Mouse (Mus musculus) inflammation-experienced regulatory T-cells, adult 6 months (primary cell): ENCODE data around the gene Dnajb9. TPM values are rescaled to one million over a fixed set of nuclear protein-coding genes. Genes with fewer than 3 reads are reported as not detected.

Experiments used
- polyA plus RNA-seq, 3 experiments: library from polyadenylated mRNA; unstranded; fragments of 100-300 nt; shearing (Covaris generic); gene quantifications; one replicate each; pipeline ENCODE4 v1.2.1; 2017

Dnajb9 gene
- polyA plus RNA-seq, 3 experiments from 2014 or later, result 10.7 to 12.6 (median 12.6) TPM

Other genes with a start within 250 kb of the Dnajb9 start
- gene Pnpla8, start 11.0 kb upstream of the Dnajb9 start, polyA plus RNA-seq, result 10 to 100 TPM; 21.3 to 26.0 (median 23.1) TPM
- gene Nrcam, start 118.6 kb upstream of the Dnajb9 start, polyA plus RNA-seq, result under 1 TPM in 2 of 3 experiments, not detected in 1; 0.08 to 0.24 TPM